Mouse (Mus musculus) forebrain, embryonic 14.5 days (tissue): ENCODE data around the gene Ankrd44. TPM values are rescaled to one million over a fixed set of nuclear protein-coding genes. Genes with fewer than 3 reads are reported as not detected.
A peak's percentile ranks its signal among the peaks of the same experiment; 100 is the strongest.

Source experiments
- ATAC-seq: fragments of 200-750 bp; cut with Nextera tagmentation; 2 replicates; pipeline ENCODE4 v1.8.0; 2017; ENCODE audit warnings: mild to moderate bottlenecking, moderate library complexity
- DNase-seq: peaks from one replicate; pipeline ENCODE4 v3.0.0-alpha.2; 2015; ENCODE audit warnings: low spot score
- H3K27ac ChIP-seq: fragments of 300-500 bp; sonication (generic); 2 replicates; pipeline ENCODE4 v1.5.1; 2014; ENCODE audit warnings: low read depth, mild to moderate bottlenecking, control low read depth, low read length, moderate library complexity
- H3K27me3 ChIP-seq: fragments of 300-500 bp; sonication (generic); replicated peaks from 2 replicates; pipeline ENCODE4 v1.6.1; 2014; ENCODE audit warnings: low read length, control low read depth, mixed read lengths; ENCODE audit not compliant: control insufficient read depth, insufficient read depth
- H3K36me3 ChIP-seq: fragments of 300-500 bp; sonication (generic); 2 replicates; pipeline ENCODE4 v1.6.1; 2014; ENCODE audit warnings: low read length, control low read depth; ENCODE audit not compliant: control insufficient read depth, insufficient read depth
- H3K4me1 ChIP-seq: fragments of 300-500 bp; sonication (generic); 2 replicates; pipeline ENCODE4 v1.6.1; 2014; ENCODE audit warnings: antibody characterized with exemption, low read length, control low read depth; ENCODE audit not compliant: control insufficient read depth, insufficient read depth
- H3K4me2 ChIP-seq: fragments of 300-500 bp; sonication (generic); 2 replicates; pipeline ENCODE4 v1.6.1; 2014; ENCODE audit warnings: mild to moderate bottlenecking, control low read depth, low read length
- H3K4me3 ChIP-seq: fragments of 300-500 bp; sonication (generic); 2 replicates; pipeline ENCODE4 v1.5.1; 2014; ENCODE audit warnings: low read depth, low read length, control low read depth
- H3K9ac ChIP-seq: fragments of 300-500 bp; sonication (generic); 2 replicates; pipeline ENCODE4 v1.6.1; 2014; ENCODE audit warnings: mild to moderate bottlenecking, low read length, control low read depth, moderate library complexity
- H3K9me3 ChIP-seq: fragments of 300-500 bp; sonication (generic); replicated peaks from 2 replicates; pipeline ENCODE4 v1.6.1; 2016; ENCODE audit warnings: low read length, control low read depth, mixed read lengths; ENCODE audit not compliant: control insufficient read depth
- WGBS: fragments of 180-500 bp; shearing (Covaris S2); extraction: QIAGEN DNeasy Blood & Tissue Kit; methylation state at CpG from one replicate; pipeline ENCODE4 v1.1.7; 2014; 5-methylcytosine and 5-hydroxymethylcytosine counted together
- polyA plus RNA-seq: library from polyadenylated mRNA; unstranded; fragments of >200 nt; fragmentation: Nextera tagmentation; extraction: Ambion mirVana; gene quantifications from 2 replicates; pipeline ENCODE4 v1.2.1, GENCODE M21; 2014

Gene Ankrd44
- polyA plus RNA-seq, 1 experiment from 2014 or later = 18.9 TPM

- no peaks in the 10 kb centered on the region for H3K9me3 ChIP-seq
- no peak overlapping the region for H3K27ac ChIP-seq
- WGBS = 51% methylated on average over 7 of the region's 7 CpGs
- no peak for DNase-seq
- no peaks in the 10 kb centered on the region for H3K27me3 ChIP-seq
- no peaks in the 10 kb centered on the region for H3K36me3 ChIP-seq
- peak overlapping the region; percentile 87 for H3K4me3 ChIP-seq
- H3K9ac ChIP-seq = peak overlapping the region; percentile 91
- peaks cover 12% of the 10 kb centered on the region for H3K4me1 ChIP-seq
- ATAC-seq = no peak
- peak overlapping the region; percentile 76 for H3K4me2 ChIP-seq
Measured at GRCm38 (mm10) chr1:54924760-54925159, 1.4 kb downstream of the Ankrd44 start.

GRCm38 (mm10) chr1:54924309-54924685, 1.9 kb downstream of the Ankrd44 start:
- Histone ChIP-seq H3K4me2 (peak overlapping the region; percentile 76; the same call in 1 of the 2 replicates), H3K36me3 (no peaks in the 10 kb centered on the region), H3K4me3 (no peak overlapping the region), H3K27me3 (no peaks in the 10 kb centered on the region), H3K9me3 (no peaks in the 10 kb centered on the region), H3K9ac (peak overlapping the region; percentile 91; the same call in 1 of the 2 replicates), H3K27ac (no peak overlapping the region), H3K4me1 (peaks cover 12% of the 10 kb centered on the region)
- 83% methylated on average over 4 of the region's 4 CpGs for WGBS
- no peak for ATAC-seq
- DNase-seq = no peak

GRCm38 (mm10) chr1:54923366-54924308, 2.5 kb downstream of the Ankrd44 start:
- H3K4me1 ChIP-seq = peaks cover 12% of the 10 kb centered on the region
- H3K9ac ChIP-seq = no peak overlapping the region
- ATAC-seq (no peak), DNase-seq (no peak)
- no peaks in the 10 kb centered on the region for H3K9me3 ChIP-seq
- no peaks in the 10 kb centered on the region for H3K36me3 ChIP-seq
- no peak overlapping the region for H3K4me3 ChIP-seq
- no peaks in the 10 kb centered on the region for H3K27me3 ChIP-seq
- no peak overlapping the region for H3K4me2 ChIP-seq
- 84% methylated on average over 6 of the region's 6 CpGs for WGBS
- no peak overlapping the region for H3K27ac ChIP-seq

GRCm38 (mm10) chr1:54922707-54923106, 3.5 kb downstream of the Ankrd44 start:
- DNase-seq = peak; percentile 69
- no peak overlapping the region for H3K4me3 ChIP-seq
- no peaks in the 10 kb centered on the region for H3K27me3 ChIP-seq
- H3K27ac ChIP-seq = no peak overlapping the region
- 71% methylated on average over 8 of the region's 8 CpGs for WGBS
- no peak for ATAC-seq
- H3K9ac ChIP-seq = no peak overlapping the region
- no peaks in the 10 kb centered on the region for H3K9me3 ChIP-seq
- H3K4me2 ChIP-seq = no peak overlapping the region
- H3K4me1 ChIP-seq = peaks cover 12% of the 10 kb centered on the region
- no peaks in the 10 kb centered on the region for H3K36me3 ChIP-seq

DNA sequence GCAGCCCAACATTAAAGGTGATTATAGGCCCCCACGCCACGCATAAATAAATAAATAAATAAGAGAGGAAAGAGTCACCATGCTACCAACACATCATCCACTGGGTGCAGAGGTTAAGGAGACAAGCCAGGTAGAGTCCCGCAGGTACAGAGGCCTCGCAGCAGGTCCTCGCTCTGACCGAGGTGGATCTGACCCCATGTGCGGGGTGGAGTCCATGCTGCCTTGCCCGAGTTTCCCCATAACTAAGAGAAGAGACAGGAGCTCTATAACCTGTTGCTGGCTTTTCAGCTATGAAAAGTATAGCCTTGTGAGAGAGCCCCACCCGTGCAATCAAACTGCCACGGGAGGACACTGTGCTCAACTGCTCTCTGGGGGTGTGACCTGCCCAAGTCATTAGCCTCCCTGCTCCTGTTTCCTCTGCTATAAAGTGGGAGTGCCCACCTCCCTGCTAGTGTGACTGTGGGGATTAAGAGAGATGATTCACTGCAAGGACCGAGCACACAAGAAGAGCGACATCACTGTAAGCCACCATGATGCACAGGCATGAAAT, 4.1 kb downstream of the Ankrd44 start:
- ATAC-seq = no peak
- no peak overlapping the region for H3K4me3 ChIP-seq
- H3K27ac ChIP-seq = no peak overlapping the region
- DNase-seq = no peak
- 81% methylated on average over 12 of the region's 12 CpGs for WGBS
- no peaks in the 10 kb centered on the region for H3K36me3 ChIP-seq
- no peak overlapping the region for H3K4me2 ChIP-seq
- H3K9ac ChIP-seq = no peak overlapping the region
- no peaks in the 10 kb centered on the region for H3K27me3 ChIP-seq
- peaks cover 12% of the 10 kb centered on the region for H3K4me1 ChIP-seq
- H3K9me3 ChIP-seq = no peaks in the 10 kb centered on the region

GRCm38 (mm10) chr1:54920132-54920531, 6.1 kb downstream of the Ankrd44 start:
- Histone ChIP-seq H3K4me3 (no peak overlapping the region), H3K9ac (no peak overlapping the region), H3K27ac (no peak overlapping the region), H3K4me1 (peaks cover 12% of the 10 kb centered on the region), H3K36me3 (no peaks in the 10 kb centered on the region), H3K27me3 (no peaks in the 10 kb centered on the region), H3K4me2 (no peak overlapping the region), H3K9me3 (no peaks in the 10 kb centered on the region)
- ATAC-seq (no peak), DNase-seq (no peak)
- 87% methylated on average over 4 of the region's 4 CpGs for WGBS

- Histone ChIP-seq H3K4me2 (no peak overlapping the region), H3K27ac (no peak overlapping the region), H3K36me3 (no peaks in the 10 kb centered on the region), H3K4me1 (no peaks in the 10 kb centered on the region), H3K9ac (no peak overlapping the region), H3K4me3 (no peak overlapping the region), H3K27me3 (no peaks in the 10 kb centered on the region), H3K9me3 (no peaks in the 10 kb centered on the region)
- no peak for DNase-seq
- WGBS = 83% methylated on average over 4 of the region's 4 CpGs
- no peak for ATAC-seq
Measured at GRCm38 (mm10) chr1:54916456-54916855, 9.7 kb downstream of the Ankrd44 start.

DNA sequence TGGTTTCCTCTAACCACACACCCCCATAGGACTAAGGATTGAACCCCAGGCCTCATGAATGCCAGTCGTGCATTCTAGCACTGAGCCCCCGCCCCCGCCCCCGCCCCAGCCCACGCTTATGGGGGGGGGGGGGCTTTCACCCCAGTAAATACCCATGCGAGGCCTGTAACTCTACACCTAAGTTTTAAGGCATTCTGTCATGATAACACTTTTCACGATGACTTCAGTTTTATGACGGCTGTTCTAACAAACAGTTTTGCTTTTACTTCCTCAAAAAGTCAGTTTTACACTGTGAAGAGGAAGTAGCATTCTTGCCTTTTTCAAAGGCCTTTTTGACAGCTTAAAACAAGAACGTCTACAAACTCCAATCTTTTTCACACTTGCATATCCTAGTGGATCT, 11.8 kb downstream of the Ankrd44 start:
- no peak overlapping the region for H3K4me2 ChIP-seq
- H3K4me1 ChIP-seq = peaks cover 2% of the 10 kb centered on the region
- H3K9me3 ChIP-seq = no peaks in the 10 kb centered on the region
- no peaks in the 10 kb centered on the region for H3K27me3 ChIP-seq
- H3K36me3 ChIP-seq = no peaks in the 10 kb centered on the region
- no peak overlapping the region for H3K4me3 ChIP-seq
- DNase-seq = no peak
- no peak overlapping the region for H3K27ac ChIP-seq
- ATAC-seq = no peak
- 57% methylated on average over 9 of the region's 9 CpGs for WGBS
- H3K9ac ChIP-seq = no peak overlapping the region

- 90% methylated on average over 3 of the region's 3 CpGs for WGBS
- H3K4me2 ChIP-seq = no peak overlapping the region
Measured at GRCm38 (mm10) chr1:54913379-54913873, 12.8 kb downstream of the Ankrd44 start.

More at GRCm38 (mm10) chr1:54913379-54913873, 12.8 kb downstream of the Ankrd44 start:
- peaks cover 3% of the 10 kb centered on the region for H3K4me1 ChIP-seq
- H3K27ac ChIP-seq = no peak overlapping the region
- no peak overlapping the region for H3K4me3 ChIP-seq
- H3K27me3 ChIP-seq = no peaks in the 10 kb centered on the region
- no peaks in the 10 kb centered on the region for H3K36me3 ChIP-seq
- no peaks in the 10 kb centered on the region for H3K9me3 ChIP-seq
- ATAC-seq = no peak
- H3K9ac ChIP-seq = no peak overlapping the region
- no peak for DNase-seq
